Mouse (Mus musculus): ENCODE measurements at regions not wholly inside any gene's neighbourhood (a gene's known extent, or its start where the extent isn't known, plus 50 kb on each side); places are given as distances from the start of the nearest gene placed in this dataset.
A peak's percentile ranks its signal among the peaks of the same experiment; 100 is the strongest.

- no peak for DNase-seq (ENCODE audit: low read depth, low spot score)
Measured at GRCm38 (mm10) chr4:75884371-75884770, 606.3 kb upstream of the Dmac1 start.

GRCm38 (mm10) chr4:75869771-75870170 lies 591.7 kb upstream of the Dmac1 start:
- no peak for DNase-seq (ENCODE audit: low read depth, low spot score)

- DNase-seq (ENCODE audit: low read depth, low spot score): no peak
Measured at GRCm38 (mm10) chr4:75861076-75861475, 583.0 kb upstream of the Dmac1 start.

GRCm38 (mm10) chr4:75857769-75858408 lies 579.8 kb upstream of the Dmac1 start:
- no peak for DNase-seq (ENCODE audit: low read depth, low spot score)

- no peak for DNase-seq (ENCODE audit: low read depth, low spot score)
Measured at GRCm38 (mm10) chr4:75855688-75856296, 577.7 kb upstream of the Dmac1 start.

GRCm38 (mm10) chr4:75850343-75850742 lies 572.2 kb upstream of the Dmac1 start:
- DNase-seq (ENCODE audit: low read depth, low spot score): peak; percentile 3

- DNase-seq (ENCODE audit: low read depth, low spot score): no peak
Measured at GRCm38 (mm10) chr4:75847675-75848385, 569.7 kb upstream of the Dmac1 start.

GRCm38 (mm10) chr4:75845021-75845420 lies 566.9 kb upstream of the Dmac1 start:
- no peak for DNase-seq (ENCODE audit: low read depth, low spot score)

- no peak for DNase-seq (ENCODE audit: low read depth, low spot score)
Measured at GRCm38 (mm10) chr4:75838619-75839018, 560.5 kb upstream of the Dmac1 start.

GRCm38 (mm10) chr4:75827082-75827711 lies 549.1 kb upstream of the Dmac1 start:
- DNase-seq (ENCODE audit: low read depth, low spot score): no peak

- DNase-seq (ENCODE audit: low read depth, low spot score): no peak
Measured at GRCm38 (mm10) chr4:75819193-75819603, 541.1 kb upstream of the Dmac1 start.

GRCm38 (mm10) chr4:75816026-75816425 lies 537.9 kb upstream of the Dmac1 start:
- DNase-seq (ENCODE audit: low read depth, low spot score): no peak

GRCm38 (mm10) chr4:75812266-75812665 lies 534.2 kb upstream of the Dmac1 start:
- no peak for DNase-seq (ENCODE audit: low read depth, low spot score)

- no peak for DNase-seq (ENCODE audit: low read depth, low spot score)
Measured at GRCm38 (mm10) chr4:75801870-75802269, 523.8 kb upstream of the Dmac1 start.

GRCm38 (mm10) chr4:75801156-75801555 lies 523.1 kb upstream of the Dmac1 start:
- no peak for DNase-seq (ENCODE audit: low read depth, low spot score)

- DNase-seq (ENCODE audit: low read depth, low spot score): no peak
Measured at GRCm38 (mm10) chr4:75791789-75792188, 513.7 kb upstream of the Dmac1 start.

GRCm38 (mm10) chr4:75790920-75791589 lies 513.0 kb upstream of the Dmac1 start:
- no peak for DNase-seq (ENCODE audit: low read depth, low spot score)

GRCm38 (mm10) chr4:75787405-75787804 lies 509.3 kb upstream of the Dmac1 start:
- DNase-seq (ENCODE audit: low read depth, low spot score): no peak

- DNase-seq (ENCODE audit: low read depth, low spot score): no peak
Measured at GRCm38 (mm10) chr4:75786391-75786790, 508.3 kb upstream of the Dmac1 start.

GRCm38 (mm10) chr4:75779492-75779891 lies 501.4 kb upstream of the Dmac1 start:
- DNase-seq (ENCODE audit: low read depth, low spot score): no peak

GRCm38 (mm10) chr4:75764141-75764540 lies 486.0 kb upstream of the Dmac1 start:
- no peak for DNase-seq (ENCODE audit: low read depth, low spot score)

GRCm38 (mm10) chr4:75744605-75745004 lies 466.5 kb upstream of the Dmac1 start:
- no peak for DNase-seq (ENCODE audit: low read depth, low spot score)
